Mouse (Mus musculus) regulatory T cell (primary cell): ENCODE data around the gene Smc1b.
"Not testable (repeated sequence)": the region's sequence is repeated elsewhere in the genome, so short reads cannot be mapped to it uniquely, and the experiment has no call there.

Source experiments
- in situ Hi-C: fragments of 300-600 bp; cut with MboI, MseI; formaldehyde crosslinking; loops from one replicate; pipeline ENCODE4 v1.15.1; 2025; ENCODE audit warnings: high pct_unique_total_duplicates

The Smc1b gene

DNA sequence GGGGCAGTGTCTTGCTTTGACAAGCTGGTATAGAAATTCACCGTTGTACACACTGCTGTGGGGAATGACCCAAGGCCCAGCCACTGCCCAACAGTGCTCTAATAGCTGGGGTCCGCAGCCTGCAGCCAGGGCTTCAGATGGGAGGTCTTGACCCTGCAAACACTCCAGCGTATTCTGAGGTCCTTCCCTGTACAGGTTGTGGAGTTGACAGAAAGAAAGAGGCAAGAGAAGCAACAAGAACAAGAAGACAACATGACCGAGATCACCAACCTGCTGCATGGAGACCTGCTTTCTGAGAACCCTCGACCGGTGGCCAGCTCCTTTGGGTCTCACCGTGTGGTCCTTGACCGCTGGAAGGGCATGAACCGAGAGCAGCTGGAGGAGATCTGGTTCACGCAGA lies 9.5 kb upstream of the Smc1b start:
- in situ Hi-C loops, result no loop called here

GRCm38 (mm10) chr15:85135143-85135542 lies 3.4 kb upstream of the Smc1b start:
- in situ Hi-C loops, result no loop called here

DNA sequence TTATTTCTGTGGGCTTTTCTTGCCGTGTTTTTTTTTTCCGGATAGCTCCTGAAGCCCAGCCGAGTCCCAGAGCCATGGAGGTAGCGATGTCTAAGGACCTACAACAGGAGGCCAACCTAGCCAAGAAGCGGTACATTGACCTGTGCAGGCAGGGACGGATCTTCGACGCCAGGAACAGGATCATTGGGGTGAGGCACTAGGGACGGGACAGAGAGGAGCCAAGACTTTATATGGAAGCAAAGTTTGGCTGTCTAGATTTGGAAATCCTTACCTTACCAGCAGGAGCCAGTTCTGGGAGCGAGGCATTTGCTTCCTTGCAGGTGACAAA lies 393 bp upstream of the Smc1b start:
- in situ Hi-C loops, result no loop called here

- in situ Hi-C loops, result no loop called here
Measured at GRCm38 (mm10) chr15:85085641-85086040, 46.1 kb downstream of the Smc1b start.

DNA sequence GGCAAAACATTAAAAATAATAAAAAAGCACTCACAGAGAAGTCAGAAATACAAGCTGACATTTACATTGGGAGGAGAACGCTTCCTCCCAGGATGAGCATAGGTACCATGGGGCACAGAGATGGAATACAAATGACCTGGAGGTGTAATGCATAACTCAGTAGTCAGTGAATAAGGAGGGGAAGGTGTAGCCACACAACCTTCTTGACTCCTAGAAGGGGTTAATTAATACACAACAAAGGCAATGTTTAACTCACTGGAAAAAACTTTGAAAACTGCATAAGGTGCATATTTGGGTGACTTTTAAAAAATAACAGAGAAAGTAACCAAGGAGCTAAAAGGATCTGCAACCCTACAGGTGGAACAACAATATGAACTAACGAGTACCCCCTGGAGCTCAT lies 59.1 kb downstream of the Smc1b start:
- in situ Hi-C loops, result loop anchor here (5.0 kb wide), 1 partner anchor 75 kb away; no protein-coding TSS in a partner anchor

- in situ Hi-C loops, result loop anchor here (5.0 kb wide), 1 partner anchor 73 kb away; no protein-coding TSS in a partner anchor
Measured at GRCm38 (mm10) chr15:85070561-85070960, 61.2 kb downstream of the Smc1b start.

DNA sequence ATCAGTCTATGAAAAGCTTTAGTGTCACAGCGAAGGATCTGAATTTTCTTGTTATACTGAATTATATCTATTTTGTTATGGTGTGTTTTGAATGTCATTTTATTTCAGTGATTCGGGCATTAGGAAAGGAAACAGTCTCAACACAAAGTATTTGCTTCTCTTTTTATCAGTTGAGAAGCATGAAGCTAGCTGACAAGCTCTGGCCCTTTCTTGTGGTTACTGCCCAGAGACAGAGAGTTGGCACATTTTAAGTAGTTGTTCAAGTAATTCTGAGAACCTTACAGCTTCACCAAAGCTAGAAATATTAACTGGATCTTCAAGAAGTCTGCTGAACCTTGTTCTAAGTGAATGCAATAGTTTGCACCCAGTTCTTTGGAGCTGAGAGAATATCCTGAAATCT lies 68.3 kb downstream of the Smc1b start:
- in situ Hi-C loops, result no loop called here

- in situ Hi-C loops, result no loop called here
Measured at GRCm38 (mm10) chr15:85055186-85055585, 76.6 kb downstream of the Smc1b start.

GRCm38 (mm10) chr15:85054098-85054497 lies 77.7 kb downstream of the Smc1b start:
- in situ Hi-C loops, result no loop called here

DNA sequence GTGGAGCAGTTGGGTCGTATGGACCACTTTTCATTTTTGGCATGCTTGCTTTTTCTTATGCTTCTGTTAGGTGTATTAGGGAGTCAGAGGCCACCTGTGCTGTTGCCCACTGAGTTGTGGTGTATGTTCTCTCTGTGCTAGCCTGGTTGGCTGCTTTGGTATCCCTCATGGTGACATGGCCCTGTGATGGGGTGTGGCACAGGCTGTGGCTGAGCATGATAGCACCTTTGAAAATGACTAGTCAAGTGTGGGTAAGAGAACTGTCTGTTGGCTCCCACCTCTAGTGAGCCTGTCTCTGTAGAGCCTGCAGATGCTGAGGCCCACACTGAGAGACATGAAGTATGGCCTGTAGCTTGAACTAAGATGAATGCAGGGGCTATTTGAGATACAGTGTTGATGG lies 82.0 kb downstream of the Smc1b start:
- in situ Hi-C loops, result no loop called here

- in situ Hi-C loops, result no loop called here
Measured at GRCm38 (mm10) chr15:85047865-85048264, 83.9 kb downstream of the Smc1b start.

- in situ Hi-C loops, result no loop called here
Measured at GRCm38 (mm10) chr15:85046230-85046950, 85.4 kb downstream of the Smc1b start.

GRCm38 (mm10) chr15:85043761-85044160 lies 88.0 kb downstream of the Smc1b start:
- in situ Hi-C loops, result no loop called here

DNA sequence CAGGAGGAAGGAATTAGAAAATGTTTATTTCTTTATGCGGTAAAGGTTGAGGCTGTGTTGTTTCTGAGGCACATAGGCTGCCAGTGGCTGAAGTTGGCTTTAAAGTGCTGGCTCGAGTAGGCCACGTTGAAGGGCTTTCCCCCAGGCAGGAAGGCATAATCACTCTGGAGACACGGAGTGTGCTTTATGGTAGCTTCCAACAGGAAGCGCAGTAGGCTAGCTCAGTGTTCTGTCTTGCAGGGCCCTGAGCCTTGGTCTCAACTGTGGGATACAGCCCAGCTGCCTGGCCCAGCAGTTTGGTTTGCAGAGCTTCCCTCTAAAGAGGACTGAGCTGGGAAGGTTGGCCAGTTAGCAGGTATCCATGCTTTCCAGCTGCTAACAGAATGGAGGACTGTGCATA lies 88.6 kb downstream of the Smc1b start:
- in situ Hi-C loops, result no loop called here

DNA sequence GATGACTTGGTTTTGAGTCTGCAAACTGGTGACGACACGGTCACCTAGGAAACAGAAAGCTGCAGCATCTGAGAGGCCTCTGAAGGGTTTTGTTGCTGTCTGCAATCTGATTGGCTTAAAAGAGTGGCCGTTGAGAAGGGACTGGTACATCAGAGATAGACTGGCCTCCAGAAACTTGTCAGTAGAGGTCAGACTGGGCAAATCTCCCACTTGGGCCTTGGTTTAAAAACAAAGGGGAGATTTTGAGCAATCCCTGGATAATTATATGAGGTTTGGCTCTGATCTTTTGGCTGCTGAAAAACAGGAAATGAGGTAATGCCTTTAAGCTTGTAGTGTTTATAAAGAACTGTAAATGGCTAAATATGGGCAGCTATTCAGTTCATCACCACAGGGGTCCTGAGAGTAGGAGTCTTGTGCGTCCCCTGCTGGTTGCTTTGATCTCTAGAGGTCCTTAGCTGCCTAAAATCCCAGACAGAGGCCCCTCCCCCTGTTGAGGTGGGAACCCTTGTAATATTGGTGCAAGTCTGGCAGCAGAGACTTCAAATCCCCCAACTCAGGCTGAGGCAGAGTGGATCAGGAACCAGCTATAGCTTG lies 89.3 kb downstream of the Smc1b start:
- in situ Hi-C loops, result no loop called here

DNA sequence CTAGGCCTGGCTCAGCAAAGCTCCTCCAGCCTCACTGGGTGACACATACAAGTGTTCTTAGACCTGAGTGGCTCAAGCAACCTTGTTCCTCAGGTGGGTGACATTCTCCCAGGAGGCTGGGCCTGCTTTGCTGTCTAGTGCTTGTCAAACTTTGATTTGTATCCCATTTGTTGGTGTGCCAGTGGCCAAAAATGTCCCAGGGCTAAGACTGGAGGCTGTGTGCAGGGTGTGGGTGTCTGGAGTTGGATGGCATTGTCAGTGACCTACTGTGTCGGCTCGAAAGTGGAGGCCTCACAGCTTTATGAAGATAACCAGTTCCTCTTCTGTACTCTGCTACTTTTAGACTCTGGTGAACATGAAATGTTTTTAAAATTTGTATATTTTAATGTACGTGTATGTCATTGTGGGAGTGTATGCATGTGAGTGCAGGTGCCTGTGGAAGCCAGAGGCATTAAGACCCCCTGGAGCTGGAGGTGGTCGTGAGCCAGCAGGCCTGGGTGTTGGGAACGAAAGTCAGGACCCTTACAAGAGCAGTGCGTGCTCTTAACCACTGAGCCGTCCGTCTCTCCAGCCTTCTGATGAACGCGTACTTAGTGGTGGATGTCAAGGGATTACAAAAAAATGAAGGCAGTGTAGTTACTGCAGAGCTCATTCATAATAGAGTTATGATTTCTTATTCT lies 90.1 kb downstream of the Smc1b start:
- in situ Hi-C loops, result no loop called here

DNA sequence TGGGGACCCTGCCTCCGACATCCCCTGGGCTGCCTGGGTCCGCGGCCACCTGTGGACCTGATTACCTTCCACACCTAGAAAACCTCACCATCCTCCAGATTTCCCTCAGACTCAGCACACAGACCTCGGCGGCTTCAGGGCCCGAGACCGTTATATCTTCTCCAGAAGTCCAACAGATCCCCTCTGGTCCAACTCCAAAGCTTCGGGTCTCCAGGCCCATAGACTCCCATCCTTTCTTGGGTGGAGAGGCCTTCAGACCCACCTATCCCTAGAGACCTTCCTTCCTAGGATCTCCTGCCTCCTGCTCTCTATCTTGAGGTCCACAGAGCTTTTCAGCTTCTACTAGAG lies 94.4 kb downstream of the Smc1b start:
- in situ Hi-C loops, result loop anchor here (10.0 kb wide), 1 partner anchor 837 kb away; the partner anchor contains the start of gene Trmu

GRCm38 (mm10) chr15:85036566-85037342 lies 95.0 kb downstream of the Smc1b start:
- in situ Hi-C loops, result loop anchor here (10.0 kb wide), 1 partner anchor 838 kb away; the partner anchor contains the start of gene Trmu

DNA sequence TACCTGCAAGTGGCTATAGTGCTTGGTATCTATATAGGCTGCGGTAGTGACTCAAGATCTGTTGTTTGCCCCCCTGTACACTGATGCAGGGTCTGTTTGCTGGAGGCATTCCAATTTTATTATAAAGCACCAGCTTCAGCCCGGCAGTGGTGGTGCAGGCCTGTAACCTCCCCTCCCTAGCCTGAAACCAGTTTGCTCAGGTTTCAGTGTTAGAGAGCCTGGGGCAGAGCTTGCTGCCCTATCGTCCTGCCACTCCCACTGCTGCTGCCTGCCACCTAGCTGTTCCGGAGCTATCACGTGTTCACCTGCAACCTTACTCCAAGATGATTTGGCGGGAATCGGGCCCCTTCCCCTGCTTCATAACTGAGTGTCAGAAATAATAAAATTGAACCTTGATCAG lies 97.8 kb downstream of the Smc1b start:
- in situ Hi-C loops, result loop anchor here (10.0 kb wide), 1 partner anchor 841 kb away; the partner anchor contains the start of gene Trmu

GRCm38 (mm10) chr15:85031866-85032265 lies 99.9 kb downstream of the Smc1b start:
- in situ Hi-C loops, result loop anchor here (10.0 kb wide), 1 partner anchor 843 kb away; the partner anchor contains the start of gene Trmu

DNA sequence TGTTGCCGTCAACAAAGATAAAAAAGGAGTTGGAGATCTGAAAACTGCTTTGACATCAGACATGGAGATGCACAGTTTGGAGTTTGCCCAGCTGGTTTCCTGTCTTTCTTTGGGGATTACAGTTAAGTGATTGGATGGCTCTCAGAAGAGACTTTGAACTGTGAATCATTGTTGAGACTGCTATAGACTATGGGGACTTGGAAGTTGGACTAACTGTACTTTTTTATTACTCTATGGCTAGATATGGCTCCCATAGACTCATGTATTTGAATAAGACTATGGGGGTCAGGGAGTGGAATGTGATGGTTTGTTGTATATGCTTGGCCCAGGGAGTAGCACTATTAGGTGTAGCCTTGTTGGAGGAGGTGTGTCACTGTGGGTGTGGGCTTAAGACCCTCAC lies 101.1 kb downstream of the Smc1b start:
- in situ Hi-C loops, result loop anchor here (10.0 kb wide), 1 partner anchor 844 kb away; the partner anchor contains the start of gene Trmu

- in situ Hi-C loops, result not testable (repeated sequence)
Measured at GRCm38 (mm10) chr15:85028648-85029047, 103.1 kb downstream of the Smc1b start, which contains the start of gene Fam118a. Fam118a (plus strand) TSS chr15:85028948.
